Mouse (Mus musculus): Measurements from ENCODE around the gene Tyk2. TPM values are rescaled to one million over a fixed set of nuclear protein-coding genes. Genes with fewer than 3 reads are reported as not detected.
A peak's percentile ranks its signal among the peaks of the same experiment; 100 is the strongest.

Gene Tyk2
- total RNA-seq, 2 experiments from 2014 or later, result 12.6 to 12.7 TPM

- no peak for DNase-seq (ENCODE audit: low spot score in 2 of 2)
Observed at GRCm38 (mm10) chr9:21115105-21115504, 15.9 kb downstream of the Tyk2 start.

- DNase-seq (ENCODE audit: low spot score in 2 of 2), result no peak
Observed at GRCm38 (mm10) chr9:21114190-21114589, 16.9 kb downstream of the Tyk2 start.

DNA sequence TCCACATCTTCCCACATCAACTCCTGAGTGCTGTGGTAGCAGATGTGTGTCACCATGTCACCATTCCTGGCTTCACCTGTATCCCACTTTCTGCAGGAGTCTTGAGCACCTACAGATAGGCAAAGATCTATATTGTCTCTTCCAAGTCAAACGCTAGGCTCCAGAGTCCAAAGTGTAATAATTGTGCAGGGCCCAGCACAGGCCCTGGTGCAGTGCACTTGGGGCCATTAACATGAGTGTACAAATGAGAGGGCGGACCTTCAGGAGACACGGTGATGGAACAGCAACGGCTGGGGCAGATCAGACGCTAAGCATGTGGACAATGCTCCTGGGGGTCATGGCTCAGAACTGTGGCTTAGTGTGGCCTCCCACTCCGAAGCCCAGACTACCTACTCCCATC, 17.3 kb downstream of the Tyk2 start:
- no peak for DNase-seq (ENCODE audit: low spot score in 2 of 2)

GRCm38 (mm10) chr9:21107607-21108237, 23.3 kb downstream of the Tyk2 start:
- DNase-seq (ENCODE audit: low spot score in 2 of 2), result no peak

- DNase-seq (ENCODE audit: low spot score in 2 of 2), result peak in 1 of 2 experiments; percentile 31
Observed at GRCm38 (mm10) chr9:21105760-21106564, 25.1 kb downstream of the Tyk2 start.

DNA sequence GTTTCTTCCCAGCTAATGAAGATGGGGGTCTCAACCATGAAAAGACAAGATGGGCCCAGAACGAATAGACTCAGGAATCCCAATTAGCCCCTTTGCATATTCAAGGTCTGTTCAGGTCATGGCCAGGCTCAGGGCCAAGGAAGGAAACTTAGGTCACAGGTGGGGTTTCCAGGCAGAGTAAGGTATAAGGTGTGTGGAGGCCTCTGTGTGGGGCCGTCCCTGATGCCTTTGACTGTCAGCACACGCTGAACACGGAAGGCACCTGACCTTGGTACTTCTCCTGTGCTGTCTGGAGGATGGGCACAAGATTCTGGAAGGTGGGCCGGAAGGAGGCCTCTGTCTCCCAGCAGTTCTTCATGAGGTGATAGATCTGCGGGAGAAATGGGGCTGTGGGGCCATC, 26.2 kb downstream of the Tyk2 start:
- no peak for DNase-seq (ENCODE audit: low spot score in 2 of 2)

DNA sequence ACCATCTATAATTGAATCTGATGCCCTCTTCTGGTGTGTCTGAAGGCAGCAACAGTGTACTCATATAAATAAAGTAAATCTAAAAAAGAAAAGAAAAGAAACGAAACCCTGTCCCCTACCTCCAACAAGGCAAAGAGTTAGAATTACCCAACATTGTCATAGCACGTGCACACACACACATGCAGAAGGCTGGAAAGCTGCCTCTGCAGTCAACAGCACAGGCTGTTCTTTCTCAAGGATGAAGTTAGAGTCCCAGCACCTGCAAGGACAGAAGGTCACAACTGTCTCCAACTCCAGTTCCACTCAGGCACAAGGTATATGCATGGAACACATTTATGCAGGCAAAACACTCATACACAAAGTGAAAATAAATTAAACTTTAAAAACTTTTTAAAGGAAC, 29.0 kb downstream of the Tyk2 start:
- DNase-seq (ENCODE audit: low spot score in 2 of 2), result no peak

DNA sequence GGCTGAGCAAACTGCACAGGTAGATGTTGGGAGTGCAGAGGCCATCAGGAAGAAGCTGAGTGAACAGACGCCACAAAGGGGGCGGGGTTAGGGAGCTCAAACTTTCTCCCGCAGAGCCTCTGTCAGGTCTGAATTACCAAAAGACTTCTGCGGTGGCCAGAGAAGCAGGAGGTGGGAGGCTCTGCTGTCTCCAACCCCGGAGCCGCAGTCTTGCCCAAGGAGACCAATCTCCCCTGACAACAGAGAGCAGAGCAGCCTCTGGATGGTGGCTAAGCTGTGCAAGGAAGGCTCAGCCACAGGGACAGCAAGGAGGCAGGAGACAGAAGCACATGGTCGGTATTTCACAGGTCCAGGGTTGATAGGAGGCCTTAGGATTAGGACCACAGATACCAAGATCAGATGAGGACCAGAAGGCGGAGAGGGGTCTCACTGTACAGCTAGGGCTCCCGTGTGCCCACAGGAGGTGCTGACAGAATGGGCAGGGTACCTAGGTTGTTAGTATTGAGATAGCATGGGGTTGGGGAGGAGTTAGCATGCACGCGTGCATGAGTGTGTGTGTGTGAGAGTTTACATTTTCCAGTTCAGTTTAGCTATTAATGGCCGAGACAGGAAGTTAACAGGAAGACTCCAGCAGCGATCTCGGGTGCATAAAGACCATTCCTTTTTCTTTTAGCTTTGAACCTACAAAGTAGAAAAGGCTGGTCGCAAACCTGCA, 30.4 kb downstream of the Tyk2 start:
- DNase-seq (ENCODE audit: low spot score in 2 of 2), result no peak

DNA sequence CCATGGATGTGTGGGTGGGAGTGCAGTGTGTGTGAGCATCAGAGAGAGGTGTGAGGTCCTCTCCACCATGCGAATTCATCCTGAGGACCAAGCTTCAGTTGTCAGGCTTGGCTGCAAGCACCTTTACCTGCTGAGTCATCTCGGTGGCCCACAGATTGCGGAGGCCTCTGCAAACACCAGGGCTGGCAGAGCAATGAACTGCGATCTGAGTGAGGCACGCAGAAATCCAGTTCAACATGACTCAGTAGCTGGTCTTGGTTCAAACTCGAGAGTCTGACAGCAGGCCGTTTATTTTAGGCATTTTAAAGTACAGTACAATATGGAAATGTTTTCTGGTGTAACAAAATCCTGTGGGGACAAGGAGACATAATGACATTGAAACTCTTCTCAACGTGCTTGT, 33.2 kb downstream of the Tyk2 start:
- DNase-seq (ENCODE audit: low spot score in 2 of 2), result peak; percentile 70 to 79

GRCm38 (mm10) chr9:21095958-21096357, 35.1 kb downstream of the Tyk2 start:
- DNase-seq (ENCODE audit: low spot score in 2 of 2), result no peak

GRCm38 (mm10) chr9:21093423-21093822, 37.6 kb downstream of the Tyk2 start:
- no peak for DNase-seq (ENCODE audit: low spot score in 2 of 2)

DNA sequence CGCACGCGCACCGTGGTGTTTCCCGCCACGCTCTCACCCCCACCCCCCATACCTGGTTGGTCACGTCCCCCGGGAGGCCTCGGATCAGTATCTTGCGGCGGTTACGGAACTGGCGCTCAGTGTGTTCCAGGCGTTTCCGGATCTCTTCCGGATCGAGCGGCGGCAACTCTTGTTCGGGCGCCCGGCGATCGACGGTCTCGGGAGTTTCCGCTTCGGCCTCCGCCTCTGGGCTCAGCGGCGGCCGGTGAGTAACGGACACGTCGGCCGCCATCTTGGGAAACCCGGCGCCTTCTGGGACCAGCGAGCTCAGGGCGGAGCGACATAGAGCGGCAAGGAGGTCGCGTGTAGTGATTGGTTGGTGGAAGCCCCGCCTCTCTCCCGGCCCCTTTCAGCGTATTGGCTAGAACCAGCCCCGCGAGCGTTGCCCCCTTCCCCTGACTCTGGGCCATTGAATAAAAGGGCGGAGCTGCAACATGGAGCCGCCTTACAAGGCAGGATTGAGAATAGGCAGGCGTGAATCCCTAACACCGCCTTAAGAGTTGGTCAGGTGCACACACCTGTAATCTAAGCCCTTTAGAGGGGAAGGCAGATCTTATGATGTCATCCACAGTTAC, 39.2 kb downstream of the Tyk2 start, which contains the start of the genes Gm38431 and Raver1:
Gene Gm38431 (minus strand): TSS at position 291 of the 614 bp plus-strand sequence.
Gene Raver1 (minus strand): TSS at position 302 of the 614 bp plus-strand sequence.
- DNase-seq (ENCODE audit: low spot score in 2 of 2), result peak; percentile 94 to 98

DNA sequence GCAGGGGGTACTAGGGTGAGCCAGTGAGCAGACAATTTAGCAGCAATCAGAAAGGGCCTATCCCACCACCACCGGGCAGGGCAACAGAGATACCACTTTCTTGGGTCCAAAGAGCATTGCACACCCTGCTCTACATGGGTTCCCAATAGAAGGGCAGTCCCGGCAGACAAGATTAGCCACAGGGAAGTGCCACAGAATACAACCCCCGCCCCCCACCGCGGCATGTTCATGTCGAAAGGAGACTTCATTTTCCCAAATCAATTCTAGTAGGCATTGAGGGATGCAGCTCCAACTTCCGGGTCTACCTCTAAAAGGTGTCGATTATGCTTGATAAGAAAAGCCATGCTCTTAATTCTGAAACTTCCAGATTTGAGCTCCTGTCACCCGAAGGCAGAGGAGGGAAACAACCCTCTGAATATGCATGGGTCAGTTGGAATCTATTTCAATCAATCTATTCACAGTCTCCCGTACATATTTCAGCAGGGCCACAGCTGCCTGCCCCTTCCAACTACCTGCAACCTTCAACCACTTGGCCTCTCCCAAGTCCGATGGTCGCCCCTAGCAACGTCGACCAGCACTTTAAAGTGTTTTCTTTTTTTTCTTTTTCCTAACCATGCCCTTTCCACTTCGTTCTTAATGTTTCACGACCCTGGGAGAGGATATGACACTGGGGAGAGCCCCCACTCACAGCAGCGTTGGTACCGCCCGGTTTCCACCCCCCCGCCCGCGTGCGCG, 39.9 kb downstream of the Tyk2 start:
- no peak for DNase-seq (ENCODE audit: low spot score in 2 of 2)

DNA sequence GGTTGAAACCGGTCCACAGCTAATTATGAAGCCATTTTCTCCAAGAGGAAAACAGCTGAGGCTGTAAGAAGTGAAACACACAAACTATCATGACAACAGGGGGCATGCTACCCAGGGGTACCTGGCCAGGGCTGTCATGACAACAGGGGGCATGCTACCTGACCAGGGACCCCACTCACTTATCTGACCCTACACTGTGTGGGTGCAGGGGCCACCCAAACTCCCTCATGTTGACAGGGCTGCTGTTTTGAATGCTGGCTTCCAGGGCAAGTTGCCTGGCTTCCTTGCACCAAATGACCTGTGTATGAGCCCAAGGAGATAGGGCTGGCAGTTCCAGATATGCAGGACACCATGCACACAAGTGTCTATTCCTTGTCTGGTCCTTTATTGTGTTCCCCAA, 40.5 kb downstream of the Tyk2 start:
- no peak for DNase-seq (ENCODE audit: low spot score in 2 of 2)

DNA sequence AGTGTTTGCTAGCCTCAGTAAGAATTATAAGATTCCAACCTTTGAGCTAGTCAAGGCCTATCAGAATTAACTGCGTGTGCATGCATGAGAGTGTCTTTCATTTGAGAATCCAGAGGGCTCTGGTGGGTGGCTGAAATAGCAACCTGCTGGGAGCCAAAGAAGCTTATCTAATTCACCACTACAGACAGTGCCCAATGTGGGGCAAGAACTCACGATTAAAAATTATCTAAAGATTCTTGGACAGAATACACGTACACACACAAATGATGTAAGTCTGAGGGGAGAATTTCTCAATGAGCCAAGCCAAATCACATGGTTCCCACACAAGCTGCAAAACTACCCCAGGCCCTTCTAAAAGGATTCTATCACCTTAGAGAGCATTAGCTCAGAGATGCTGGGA, 47.7 kb downstream of the Tyk2 start:
- no peak for DNase-seq (ENCODE audit: low spot score in 2 of 2)

DNA sequence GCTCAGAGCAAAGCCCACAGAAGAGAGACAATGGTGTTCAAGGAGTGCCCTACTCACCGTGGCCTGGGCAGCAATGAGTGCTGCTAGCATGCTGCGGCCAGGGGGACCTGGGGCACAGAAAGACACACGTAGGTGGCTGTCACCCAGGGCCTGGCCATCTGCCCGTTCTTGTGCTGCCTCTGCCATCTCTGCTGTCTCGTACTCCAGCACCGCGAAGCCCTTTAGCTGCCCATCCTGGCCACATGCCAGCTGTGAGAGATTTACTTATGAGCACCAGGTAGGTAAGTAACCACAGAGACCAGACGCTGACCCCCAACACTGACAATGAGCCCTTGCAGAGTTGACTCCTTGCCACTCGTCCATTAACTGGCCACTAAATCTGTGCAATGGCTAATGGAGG, 49.9 kb downstream of the Tyk2 start:
- no peak for DNase-seq (ENCODE audit: low spot score in 2 of 2)

- DNase-seq (ENCODE audit: low spot score in 2 of 2), result no peak
Observed at GRCm38 (mm10) chr9:21075625-21076024, 55.4 kb downstream of the Tyk2 start.

DNA sequence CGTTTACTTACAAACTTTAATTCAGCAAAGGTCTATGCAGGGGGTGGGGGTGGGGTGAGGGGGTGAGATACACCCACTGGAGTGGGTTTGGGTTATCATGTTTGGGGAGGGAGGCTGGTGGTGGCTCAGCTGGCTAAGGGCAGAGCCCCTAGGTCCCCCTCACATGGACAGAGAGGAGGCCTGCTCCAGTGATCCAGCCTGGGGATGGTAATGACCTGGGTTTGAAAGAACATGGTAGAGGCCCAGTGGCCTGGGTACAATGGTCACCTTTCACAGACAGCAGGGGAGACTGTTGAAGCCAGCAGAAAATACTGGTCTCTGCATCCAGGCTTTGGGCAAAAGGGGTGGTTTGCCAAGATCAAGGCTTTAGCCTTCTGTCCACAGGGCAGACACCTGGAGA, 56.9 kb downstream of the Tyk2 start:
- no peak for DNase-seq (ENCODE audit: low spot score in 2 of 2)

GRCm38 (mm10) chr9:21073044-21073840, 57.8 kb downstream of the Tyk2 start, which contains the start of the genes Gm49373 and Fdx1l:
Gene Gm49373 (minus strand): TSS chr9:21073096.
Gene Fdx1l (minus strand): TSS chr9:21073614.
- peak; percentile 93 for DNase-seq (ENCODE audit: low spot score in 2 of 2)

DNA sequence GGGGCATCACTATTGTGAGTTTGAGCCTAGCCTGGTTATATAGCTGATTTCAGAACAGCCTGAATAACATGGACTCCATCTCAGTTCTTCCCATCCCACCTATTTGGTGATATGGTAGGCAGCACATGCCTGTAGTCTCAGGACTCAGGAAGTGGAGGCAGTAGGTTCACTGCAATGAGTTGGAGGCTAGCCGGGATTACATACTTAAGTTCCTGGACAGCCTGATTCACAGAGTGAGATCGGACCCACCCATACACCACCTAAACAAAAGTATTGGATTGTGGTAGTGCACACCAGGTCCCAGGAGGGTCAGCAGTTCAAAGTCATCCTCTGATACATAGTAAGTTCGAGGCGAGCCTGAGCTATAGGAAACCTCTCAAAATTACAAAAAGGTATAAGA, 58.4 kb downstream of the Tyk2 start:
- DNase-seq (ENCODE audit: low spot score in 2 of 2), result no peak

Data from left cerebral cortex, adult 18-20 months (tissue).